Mouse (Mus musculus) cerebellum, adult 2 months (tissue): ENCODE data around the gene Skor1.

Experiments
- CTCF ChIP-seq: fragments of 200-500 bp; IDR thresholded peaks from 2 replicates; pipeline ENCODE4 v1.5.1; 2011; ENCODE audit warnings: low read depth, mild to moderate bottlenecking, control low read depth, low read length, moderate library complexity, borderline replicate concordance; ENCODE audit not compliant: insufficient read depth
- POLR2A ChIP-seq: fragments of 200-500 bp; IDR thresholded peaks from 2 replicates; pipeline ENCODE4 v1.6.1; 2011; ENCODE audit warnings: low read length, control low read depth, borderline replicate concordance; ENCODE audit not compliant: insufficient read depth

DNA sequence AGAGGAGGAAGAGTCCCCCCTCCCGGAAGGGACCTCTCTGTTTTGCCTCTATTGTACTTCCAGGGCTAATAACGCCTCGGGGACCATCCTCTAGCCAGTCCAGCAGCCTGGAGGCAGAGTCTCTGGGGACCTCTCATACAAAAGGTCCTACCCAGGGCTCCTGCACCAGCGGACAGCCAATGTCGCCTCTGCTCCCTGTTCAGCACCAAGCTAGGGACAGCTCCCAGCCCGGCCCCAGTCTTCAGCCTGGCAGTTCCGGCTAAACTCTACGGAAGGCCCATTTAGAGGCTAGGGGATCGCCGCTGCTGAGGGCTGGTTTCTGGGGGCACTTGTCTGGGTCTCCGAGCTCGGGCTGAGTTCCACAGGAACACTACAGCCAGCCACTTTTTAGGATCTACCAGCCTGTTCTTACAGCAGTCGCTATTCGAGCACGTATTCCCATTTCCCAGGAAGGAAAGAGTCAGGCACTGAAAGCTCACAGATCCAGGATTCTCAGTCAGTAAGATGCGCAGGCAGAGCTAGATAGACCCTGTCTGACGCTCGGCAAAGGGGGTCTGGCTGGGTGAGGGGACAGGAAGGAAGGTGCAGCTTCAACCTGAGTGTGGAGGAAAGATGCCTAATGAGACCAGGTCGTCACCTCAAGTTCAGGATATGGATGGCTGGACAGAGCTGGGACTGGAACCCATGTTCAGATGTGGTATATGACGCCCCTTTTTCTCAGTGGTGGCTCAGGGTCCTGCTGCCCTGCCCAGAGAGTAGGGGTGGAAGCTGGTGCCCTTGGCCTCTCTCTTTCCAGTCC is 2.5 kb upstream of the Skor1 start:
- TF ChIP-seq CTCF (no peak), POLR2A (no peak)
